Mouse (Mus musculus) cerebellum, adult 2 months (tissue): Measurements from ENCODE around the gene Hist1h4i.

Experiments
- CTCF ChIP-seq: fragments of 200-500 bp; IDR thresholded peaks from 2 replicates; pipeline ENCODE4 v1.5.1; 2011; ENCODE audit warnings: low read depth, mild to moderate bottlenecking, control low read depth, low read length, moderate library complexity, borderline replicate concordance; ENCODE audit not compliant: insufficient read depth
- POLR2A ChIP-seq: fragments of 200-500 bp; IDR thresholded peaks from 2 replicates; pipeline ENCODE4 v1.6.1; 2011; ENCODE audit warnings: low read length, control low read depth, borderline replicate concordance; ENCODE audit not compliant: insufficient read depth

DNA sequence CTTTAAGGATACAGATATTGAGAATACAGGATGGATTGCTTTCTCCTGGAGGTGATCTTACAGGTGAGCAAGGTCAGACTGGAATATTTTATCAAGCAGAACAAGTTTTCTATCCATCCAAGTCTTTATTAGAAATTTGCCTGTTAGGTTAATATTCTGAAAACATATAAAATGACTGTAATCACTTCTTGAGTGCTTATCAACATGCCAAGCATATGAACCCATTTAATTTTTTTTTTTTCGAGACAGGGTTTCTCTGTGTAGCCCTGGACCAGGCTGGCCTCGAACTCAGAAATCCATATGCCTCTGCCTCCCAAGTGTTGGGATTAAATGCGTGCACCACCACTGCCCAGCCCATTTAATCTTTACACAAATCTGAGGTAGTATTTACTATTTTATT, 4.2 kb downstream of the Hist1h4i start:
- TF ChIP-seq CTCF (no peak), POLR2A (no peak)
